In the genomic region with DNA sequence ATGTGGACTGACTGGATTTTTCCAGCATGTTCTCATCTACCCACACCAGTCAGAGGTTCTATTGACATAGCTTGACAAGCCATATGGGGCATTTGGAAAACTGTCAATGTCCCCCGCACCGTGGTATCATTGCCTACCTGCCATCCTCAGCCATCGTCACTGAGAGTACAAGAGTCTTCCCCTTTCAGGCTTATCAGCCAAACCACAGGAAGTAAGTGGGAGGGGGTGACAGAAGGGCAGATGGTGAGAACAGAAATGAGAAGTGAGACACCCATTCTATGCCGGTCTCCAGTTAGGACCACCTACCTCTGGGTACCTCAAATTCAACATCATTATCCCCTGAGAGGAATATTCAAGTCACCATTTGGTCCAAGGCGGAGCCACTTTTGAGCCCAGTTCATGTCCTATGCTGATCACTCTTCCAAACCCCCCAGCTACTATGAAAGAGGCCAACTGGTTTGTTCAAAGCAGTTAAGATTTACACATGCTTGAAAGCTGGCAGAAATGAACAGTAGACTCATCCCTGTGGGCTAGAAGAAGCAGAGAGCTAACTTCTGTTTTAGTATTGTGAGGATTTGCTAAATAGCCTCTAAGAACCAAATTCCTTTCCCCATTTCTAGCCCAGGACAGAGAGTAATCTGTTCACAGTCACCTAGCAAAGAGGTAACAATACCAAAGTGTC, we compare ENCODE assay signal across 16 mouse cellular contexts. TPM values are rescaled to one million over a fixed set of nuclear protein-coding genes. Genes with fewer than 3 reads are reported as not detected.
DNase-seq lines count a peak whose midpoint lies in the region; ATAC-seq and TF ChIP-seq lines count a peak whose summit lies in the region.
"Had no signal": no experiment of that assay in that cellular context is flagged by ENCODE, and none has a peak within 500 bp of the region (broad histone marks: within the 10 kb centered on the region; RNA-seq: fewer than 3 reads in every experiment).

No protein-coding gene starts in this region.

- H3K4me3 ChIP-seq in liver, adult 2 months (ENCODE audit: insufficient read depth, low read depth, low read length): no peak overlapping the region
- H3K4me3 ChIP-seq in small intestine, adult 2 months (ENCODE audit: low read depth, low read length): 0 out of 2 replicates have a peak overlapping the region, but pooled peaks have one; percentile 7
- no peak overlapping the region for H3K4me3 ChIP-seq in forebrain, embryonic 14.5 days (ENCODE audit: low read depth, low read length)
- H3K4me3 ChIP-seq: erythroblast, embryonic 14.5 days; left cerebral cortex, adult 2 months; myocyte had no signal

- no peak overlapping the region for H3K9ac ChIP-seq in liver, adult 2 months (ENCODE audit: low read depth, low read length)
- no peak overlapping the region for H3K9ac ChIP-seq in forebrain, embryonic 14.5 days (ENCODE audit: low read length)
- H3K9ac ChIP-seq: lung, embryonic 14.5 days had no signal

- 76% methylated on average over 5 of the region's 5 CpGs for WGBS in liver, adult 2 months
- WGBS in small intestine, adult 2 months: 70% methylated on average over 5 of the region's 5 CpGs
- 73% methylated on average over 5 of the region's 5 CpGs for WGBS in forebrain, embryonic 14.5 days

- no peaks in the 10 kb centered on the region for H3K79me2 ChIP-seq in liver, adult 2 months (ENCODE audit: control insufficient read depth, insufficient read depth, low read length)

- H3K4me1 ChIP-seq in liver, adult 2 months (ENCODE audit: control insufficient read depth, insufficient read depth, low read length): no peaks in the 10 kb centered on the region
- H3K4me1 ChIP-seq in small intestine, adult 2 months (ENCODE audit: control insufficient read depth, insufficient read depth, insufficient read length, low read length): no peaks in the 10 kb centered on the region
- no peaks in the 10 kb centered on the region for H3K4me1 ChIP-seq in forebrain, embryonic 14.5 days (ENCODE audit: control insufficient read depth, insufficient read depth, low read length)

- no peak for TF ChIP-seq POLR2A in liver, adult 2 months (IDR thresholded peaks at IDR 0.05; ENCODE audit: extremely low read depth, insufficient read depth, low read length)
- TF ChIP-seq POLR2A in small intestine, adult 2 months (IDR thresholded peaks at IDR 0.05; ENCODE audit: low read depth, low read length): no peak

- no peak overlapping the region for H3K4me2 ChIP-seq in forebrain, embryonic 14.5 days (ENCODE audit: low read length)
- H3K4me2 ChIP-seq: lung, embryonic 14.5 days had no signal

- H3K27ac ChIP-seq in liver, adult 2 months (replicated peaks; ENCODE audit: insufficient read depth, low read depth, low read length): no peak overlapping the region
- H3K27ac ChIP-seq in small intestine, adult 2 months (ENCODE audit: insufficient read depth, low read depth, low read length): no peak overlapping the region
- no peak overlapping the region for H3K27ac ChIP-seq in forebrain, embryonic 14.5 days (ENCODE audit: low read depth, low read length)
- H3K27ac ChIP-seq: left cerebral cortex, adult 2 months had no signal

- no peaks in the 10 kb centered on the region for H3K36me3 ChIP-seq in liver, adult 2 months (ENCODE audit: control insufficient read depth, insufficient read depth, low read length)
- H3K36me3 ChIP-seq in small intestine, adult 2 months (ENCODE audit: control insufficient read depth, insufficient read depth, low read length): no peaks in the 10 kb centered on the region
- no peaks in the 10 kb centered on the region for H3K36me3 ChIP-seq in forebrain, embryonic 14.5 days (ENCODE audit: control insufficient read depth, insufficient read depth, low read length)

- ATAC-seq in inflammation-experienced regulatory T-cells, adult 6 months: peak; percentile 82
- ATAC-seq in erythroblast, adult 5-6 weeks (replicated peaks; ENCODE audit: low FRiP score, poor library complexity, severe bottlenecking): no peak
- no peak for ATAC-seq in forebrain, embryonic 14.5 days

- TF ChIP-seq CTCF in liver, adult 2 months (IDR thresholded peaks at IDR 0.05; ENCODE audit: low read depth, low read length): no peak
- no peak for TF ChIP-seq CTCF in small intestine, adult 2 months (IDR thresholded peaks at IDR 0.05; ENCODE audit: extremely low read depth, insufficient read length, insufficient replicate concordance, low read depth, low read length)

- peak; percentile 4 for DNase-seq in liver, adult 2 months (ENCODE audit: extremely low read depth, low read depth, low spot score)
- DNase-seq in liver: no peak
- no peak for DNase-seq in kidney, postnatal 10 days
- no peak for DNase-seq in forebrain, embryonic 14.5 days (ENCODE audit: low spot score)
- DNase-seq in frontal cortex, postnatal 36 days (ENCODE audit: low spot score in 2 of 2): no peak
- DNase-seq: cerebellum, adult 2 months; gastrocnemius, postnatal 10 days; heart, postnatal 14 days; kidney, adult 2 months; lung, embryonic 14.5 days had no signal

- H3K27me3 ChIP-seq in liver, adult 2 months (ENCODE audit: control insufficient read depth, insufficient read depth, low read length): no peaks in the 10 kb centered on the region
- no peaks in the 10 kb centered on the region for H3K27me3 ChIP-seq in small intestine, adult 2 months (ENCODE audit: control insufficient read depth, insufficient read depth, low read length)
- H3K27me3 ChIP-seq in forebrain, embryonic 14.5 days (replicated peaks; ENCODE audit: control insufficient read depth, insufficient read depth, low read length): no peaks in the 10 kb centered on the region

- no peaks in the 10 kb centered on the region for H3K9me3 ChIP-seq in forebrain, embryonic 14.5 days (replicated peaks; ENCODE audit: control insufficient read depth, low read length)

RNA-seq across cellular contexts. Expression of a gene that starts 48.8 kb away (rescaled TPM):
- 6.5 and 10.4 TPM in 2 replicates for total RNA-seq in liver, adult 2 months (2014; rRNA removed)
- 3.0 and 4.3 TPM in 2 replicates for polyA plus RNA-seq in liver, adult 2 months (2012; rRNA removed)
- 1 to 10 TPM in 2 of 3 experiments, under 1 TPM in 1; 0.88 to 6.2 (median 4.8) TPM for polyA plus RNA-seq in inflammation-experienced regulatory T-cells, adult 6 months (2017; shearing (Covaris generic))
- polyA plus RNA-seq in small intestine, adult 2 months (2012; rRNA removed): 3.6 and 5.7 TPM in 2 replicates
- total RNA-seq in erythroblast, adult 5-6 weeks (2015; ENCODE audit: low replicate concordance): 3.6 and 4.8 TPM in 2 replicates
- total RNA-seq in erythroblast, adult 5-6 weeks (2017; ENCODE audit: low replicate concordance): 3.6 and 6.7 TPM in 2 replicates
- polyA plus RNA-seq in forebrain, embryonic 14.5 days (2014; fragmentation: Nextera tagmentation; extraction: Ambion mirVana): 8.4 and 10.8 TPM in 2 replicates
